Mouse (Mus musculus) midbrain, postnatal 0 days (tissue): ENCODE results near the gene Sh3bp1. TPM values are rescaled to one million over a fixed set of nuclear protein-coding genes. Genes with fewer than 3 reads are reported as not detected.

Experiments used
- ATAC-seq: fragments of 200-750 bp; cut with Nextera tagmentation; 2 replicates; pipeline ENCODE4 v1.8.0; 2017; ENCODE audit warnings: moderate number of reproducible peaks, mild to moderate bottlenecking, moderate TSS enrichment, moderate library complexity; ENCODE audit not compliant: low FRiP score
- DNase-seq: peaks from one replicate; pipeline ENCODE4 v3.0.0-alpha.2; 2015; ENCODE audit warnings: low spot score
- H3K27ac ChIP-seq: fragments of 300-500 bp; sonication (generic); 2 replicates; pipeline ENCODE4 v1.5.1; 2014; ENCODE audit warnings: low read depth, mild to moderate bottlenecking, low read length, mixed read lengths
- H3K27me3 ChIP-seq: fragments of 300-500 bp; sonication (generic); 2 replicates; pipeline ENCODE4 v1.6.1; 2014; ENCODE audit warnings: low read length, control low read depth, mixed read lengths; ENCODE audit not compliant: insufficient read depth
- H3K36me3 ChIP-seq: fragments of 300-500 bp; sonication (generic); 2 replicates; pipeline ENCODE4 v1.6.1; 2014; ENCODE audit warnings: low read length, control low read depth, mixed read lengths; ENCODE audit not compliant: insufficient read depth
- H3K4me1 ChIP-seq: fragments of 300-500 bp; sonication (generic); 2 replicates; pipeline ENCODE4 v1.6.1; 2014; ENCODE audit warnings: mild to moderate bottlenecking, control low read depth, antibody characterized with exemption, low read length, mixed read lengths; ENCODE audit not compliant: insufficient read depth
- H3K4me2 ChIP-seq: fragments of 300-500 bp; sonication (generic); 2 replicates; pipeline ENCODE4 v1.6.1; 2014; ENCODE audit warnings: low read depth, mild to moderate bottlenecking, low read length, mixed read lengths; ENCODE audit not compliant: poor library complexity, severe bottlenecking
- H3K4me3 ChIP-seq: fragments of 300-500 bp; sonication (generic); 2 replicates; pipeline ENCODE4 v1.5.1; 2014; ENCODE audit warnings: low read depth, mild to moderate bottlenecking, low read length, moderate library complexity
- H3K9ac ChIP-seq: fragments of 300-500 bp; sonication (generic); replicated peaks from 2 replicates; pipeline ENCODE4 v1.6.1; 2014; ENCODE audit warnings: mild to moderate bottlenecking, low read length, moderate library complexity, mixed read lengths; ENCODE audit not compliant: poor library complexity, severe bottlenecking
- H3K9me3 ChIP-seq: fragments of 300-500 bp; sonication (generic); 2 replicates; pipeline ENCODE4 v1.6.1; 2016; ENCODE audit warnings: low read length, control low read depth
- CTCF ChIP-seq: IDR thresholded peaks from 2 replicates; pipeline ENCODE4 v1.5.1; 2016; ENCODE audit warnings: antibody characterized with exemption, mild to moderate bottlenecking
- WGBS: fragments of 180-500 bp; shearing (Covaris S2); extraction: QIAGEN DNeasy Blood & Tissue Kit; methylation state at CpG from one replicate; pipeline ENCODE4 v1.1.7; 2014; 5-methylcytosine and 5-hydroxymethylcytosine counted together
- microRNA-seq: library from miRNA; unstranded; fragments of <30 nt; microRNA quantifications from one replicate; pipeline ENCODE4, GENCODE M21; 2016; ENCODE audit warnings: borderline number of aligned reads
- polyA plus RNA-seq: library from polyadenylated mRNA; unstranded; fragments of >200 nt; fragmentation: Nextera tagmentation; extraction: Ambion mirVana; gene quantifications from 2 replicates; pipeline ENCODE4 v1.2.1, GENCODE M21; 2015
- total RNA-seq: library from RNA; depleted of rRNA; stranded (reverse); fragments of >200 nt; gene quantifications from 2 replicates; pipeline ENCODE4 v1.2.3, GENCODE M21; 2014; rRNA removed

The Sh3bp1 gene
- total and polyA plus RNA-seq, 2 experiments from 2014 or later, result 4.2 to 4.7 TPM

GRCm38 (mm10) chr15:78959537-78959936 is 60.0 kb downstream of the Sh3bp1 start:
- Histone ChIP-seq H3K36me3 (peaks cover 44% of the 10 kb centered on the region), H3K4me1 (no peaks in the 10 kb centered on the region), H3K4me2 (no peak overlapping the region), H3K4me3 (no peak overlapping the region), H3K9me3 (no peaks in the 10 kb centered on the region), H3K27ac (no peak overlapping the region), H3K9ac (no peak overlapping the region), H3K27me3 (no peaks in the 10 kb centered on the region)
- TF ChIP-seq CTCF, result no peak
- ATAC-seq, result no peak
- 94% methylated on average over 11 of the region's 11 CpGs for WGBS
- DNase-seq, result no peak

GRCm38 (mm10) chr15:78960088-78960487 is 60.5 kb downstream of the Sh3bp1 start:
- Histone ChIP-seq H3K4me3 (no peak overlapping the region), H3K4me1 (no peaks in the 10 kb centered on the region), H3K9ac (no peak overlapping the region), H3K27me3 (no peaks in the 10 kb centered on the region), H3K36me3 (peaks cover 47% of the 10 kb centered on the region), H3K9me3 (no peaks in the 10 kb centered on the region), H3K27ac (no peak overlapping the region), H3K4me2 (no peak overlapping the region)
- 92% methylated on average over 4 of the region's 4 CpGs for WGBS
- no peak for ATAC-seq
- no peak for DNase-seq
- no peak for TF ChIP-seq CTCF

Small RNA genes lying within 50 kb of the gene (microRNA-seq; reads per million reads assigned to microRNA genes)
- not detected for gene Mir6955

Other genes with a start within 250 kb of the Sh3bp1 start
- gene Elfn2, start 181.0 kb upstream of the Sh3bp1 start, total RNA-seq, result 44.6 and 52.1 TPM in 2 replicates
- gene Elfn2, start 181.0 kb upstream of the Sh3bp1 start, polyA plus RNA-seq, result 10.2 and 10.7 TPM in 2 replicates
- gene Mfng, start 126.3 kb upstream of the Sh3bp1 start, total RNA-seq, result 4.6 and 6.9 TPM in 2 replicates
- 7.6 and 8.1 TPM in 2 replicates for gene Mfng, start 126.3 kb upstream of the Sh3bp1 start, polyA plus RNA-seq
- gene Card10, start 96.7 kb upstream of the Sh3bp1 start, total RNA-seq, result 0.71 and 1.6 TPM in 2 replicates
- 2.2 and 2.5 TPM in 2 replicates for gene Card10, start 96.7 kb upstream of the Sh3bp1 start, polyA plus RNA-seq
- gene Cdc42ep1, start 57.1 kb upstream of the Sh3bp1 start, total RNA-seq, result 14.1 and 14.9 TPM in 2 replicates
- 14.8 and 14.9 TPM in 2 replicates for gene Cdc42ep1, start 57.1 kb upstream of the Sh3bp1 start, polyA plus RNA-seq
- not detected in 2 replicates for gene Lgals2, start 44.2 kb upstream of the Sh3bp1 start, total RNA-seq
- not detected in 2 replicates for gene Lgals2, start 44.2 kb upstream of the Sh3bp1 start, polyA plus RNA-seq
- 37.0 and 42.8 TPM in 2 replicates for gene Gga1, start 22.6 kb upstream of the Sh3bp1 start, total RNA-seq
- 42.4 and 43.4 TPM in 2 replicates for gene Gga1, start 22.6 kb upstream of the Sh3bp1 start, polyA plus RNA-seq
- 1.7 TPM in 1 of 2 replicates, not detected in the other for gene Gm49510, start 101 bp upstream of the Sh3bp1 start, total RNA-seq
- 0.17 TPM in 1 of 2 replicates, not detected in the other for gene Gm49510, start 101 bp upstream of the Sh3bp1 start, polyA plus RNA-seq
- gene Pdxp, start 14.2 kb downstream of the Sh3bp1 start, total RNA-seq, result 350 and 364 TPM in 2 replicates
- gene Pdxp, start 14.2 kb downstream of the Sh3bp1 start, polyA plus RNA-seq, result 171 and 181 TPM in 2 replicates
- gene Lgals1, start 27.0 kb downstream of the Sh3bp1 start, total RNA-seq, result 35.4 and 46.2 TPM in 2 replicates
- 69.7 and 76.8 TPM in 2 replicates for gene Lgals1, start 27.0 kb downstream of the Sh3bp1 start, polyA plus RNA-seq
- gene Nol12, start 35.2 kb downstream of the Sh3bp1 start, total RNA-seq, result 8.1 and 17.1 TPM in 2 replicates
- 64.0 and 69.5 TPM in 2 replicates for gene Nol12, start 35.2 kb downstream of the Sh3bp1 start, polyA plus RNA-seq
- gene Triobp, start 48.0 kb downstream of the Sh3bp1 start, total RNA-seq, result 40.0 and 53.3 TPM in 2 replicates
- gene Triobp, start 48.0 kb downstream of the Sh3bp1 start, polyA plus RNA-seq, result 24.7 and 28.4 TPM in 2 replicates
- gene H1f0, start 128.7 kb downstream of the Sh3bp1 start, total RNA-seq, result 132 and 136 TPM in 2 replicates
- gene H1f0, start 128.7 kb downstream of the Sh3bp1 start, polyA plus RNA-seq, result 135 and 144 TPM in 2 replicates
- gene Galr3, start 142.1 kb downstream of the Sh3bp1 start, total RNA-seq, result 3.3 and 3.9 TPM in 2 replicates
- 0.25 and 0.32 TPM in 2 replicates for gene Galr3, start 142.1 kb downstream of the Sh3bp1 start, polyA plus RNA-seq
- 53.5 and 57.5 TPM in 2 replicates for gene Ankrd54, start 163.1 kb downstream of the Sh3bp1 start, total RNA-seq
- gene Ankrd54, start 163.1 kb downstream of the Sh3bp1 start, polyA plus RNA-seq, result 44.5 and 45.5 TPM in 2 replicates
- 197 and 205 TPM in 2 replicates for gene Eif3l, start 175.4 kb downstream of the Sh3bp1 start, total RNA-seq
- gene Eif3l, start 175.4 kb downstream of the Sh3bp1 start, polyA plus RNA-seq, result 160 and 168 TPM in 2 replicates
- 33.4 and 35.5 TPM in 2 replicates for gene Micall1, start 209.1 kb downstream of the Sh3bp1 start, total RNA-seq
- 8.9 and 10.3 TPM in 2 replicates for gene Micall1, start 209.1 kb downstream of the Sh3bp1 start, polyA plus RNA-seq
- gene Polr2f, start 241.2 kb downstream of the Sh3bp1 start, total RNA-seq, result 59.7 and 67.5 TPM in 2 replicates
- gene Polr2f, start 241.2 kb downstream of the Sh3bp1 start, polyA plus RNA-seq, result 341 and 344 TPM in 2 replicates
- gene 1700088E04Rik, start 241.5 kb downstream of the Sh3bp1 start, total RNA-seq, result 9.5 and 11.7 TPM in 2 replicates
- gene 1700088E04Rik, start 241.5 kb downstream of the Sh3bp1 start, polyA plus RNA-seq, result 15.9 and 21.6 TPM in 2 replicates